Mouse (Mus musculus) activated CD4-positive, CD25-positive, alpha-beta regulatory T cell, adult 4 months (primary cell): ENCODE measurements around the gene Phgdh. TPM values are rescaled to one million over a fixed set of nuclear protein-coding genes. Genes with fewer than 3 reads are reported as not detected.

Experiments
- ATAC-seq: one replicate; pipeline ENCODE4 v1.8.0; 2017
- polyA plus RNA-seq, 2 experiments: library from polyadenylated mRNA; unstranded; fragments of 100-300 nt; shearing (Covaris generic); gene quantifications; one replicate each; pipeline ENCODE4 v1.2.1; 2017

The Phgdh gene
- polyA plus RNA-seq, 2 experiments from 2014 or later: 107 to 156 TPM

- no peak for ATAC-seq
These were observed 48.7 kb downstream of the Phgdh start for GRCm38 (mm10) chr3:98291044-98291443.

- ATAC-seq: no peak
These were observed 56.6 kb downstream of the Phgdh start for GRCm38 (mm10) chr3:98283205-98283604.

DNA sequence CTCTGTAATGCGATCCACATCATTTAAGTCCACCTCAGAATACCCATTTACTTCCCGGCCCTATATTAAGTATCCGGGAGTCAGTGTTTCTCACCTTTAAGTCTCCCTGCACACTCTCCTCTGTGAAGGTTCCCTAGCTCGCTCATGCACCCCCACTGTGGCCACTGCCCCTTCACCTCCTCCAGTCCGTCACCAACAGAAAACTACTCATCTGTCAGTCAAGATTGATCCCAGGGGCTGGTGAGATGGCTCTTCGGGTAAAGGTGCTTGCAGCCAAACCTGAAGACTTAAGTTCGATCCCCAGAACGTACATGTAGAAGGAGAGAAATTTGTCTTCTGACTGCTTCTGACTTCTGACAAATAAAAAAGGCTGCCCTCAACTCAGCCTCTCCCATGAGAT, 57.4 kb downstream of the Phgdh start:
- no peak for ATAC-seq

DNA sequence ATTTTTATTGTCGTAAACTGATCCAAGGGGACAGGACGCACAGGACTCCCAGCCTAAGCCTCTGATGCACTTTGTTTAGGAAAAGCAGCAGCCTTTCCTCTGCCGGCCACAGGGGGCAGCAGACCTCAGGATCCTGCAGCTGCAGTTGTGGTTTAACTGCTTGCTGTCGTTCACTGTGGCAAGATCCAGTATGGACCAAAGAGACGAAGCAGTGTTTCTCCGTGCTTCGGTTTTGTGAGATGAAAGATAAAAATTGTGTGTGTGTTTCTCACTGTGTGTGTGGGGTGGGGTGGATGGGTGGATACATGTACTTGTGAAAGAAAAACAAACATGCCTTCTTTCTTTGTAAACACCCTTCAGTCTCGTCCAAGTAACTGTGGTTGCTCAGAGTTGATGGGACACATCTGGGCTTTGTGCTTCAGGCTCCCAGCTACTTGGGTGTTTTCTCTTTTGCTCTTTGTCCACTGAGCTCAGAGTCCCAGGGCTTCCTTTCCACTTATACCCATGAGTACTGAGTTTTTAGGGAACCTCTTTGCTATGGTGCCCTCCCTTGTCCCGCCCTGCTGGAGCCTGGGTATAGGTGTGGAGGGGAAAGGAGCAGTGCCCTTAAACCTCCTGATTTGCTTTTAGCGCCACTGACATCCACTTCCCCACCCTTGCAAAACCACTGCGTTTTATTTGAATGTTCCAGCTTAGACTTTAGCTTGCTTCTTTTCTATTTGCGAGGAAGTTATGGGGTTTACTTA, 58.7 kb downstream of the Phgdh start:
- ATAC-seq: peak; percentile 76

DNA sequence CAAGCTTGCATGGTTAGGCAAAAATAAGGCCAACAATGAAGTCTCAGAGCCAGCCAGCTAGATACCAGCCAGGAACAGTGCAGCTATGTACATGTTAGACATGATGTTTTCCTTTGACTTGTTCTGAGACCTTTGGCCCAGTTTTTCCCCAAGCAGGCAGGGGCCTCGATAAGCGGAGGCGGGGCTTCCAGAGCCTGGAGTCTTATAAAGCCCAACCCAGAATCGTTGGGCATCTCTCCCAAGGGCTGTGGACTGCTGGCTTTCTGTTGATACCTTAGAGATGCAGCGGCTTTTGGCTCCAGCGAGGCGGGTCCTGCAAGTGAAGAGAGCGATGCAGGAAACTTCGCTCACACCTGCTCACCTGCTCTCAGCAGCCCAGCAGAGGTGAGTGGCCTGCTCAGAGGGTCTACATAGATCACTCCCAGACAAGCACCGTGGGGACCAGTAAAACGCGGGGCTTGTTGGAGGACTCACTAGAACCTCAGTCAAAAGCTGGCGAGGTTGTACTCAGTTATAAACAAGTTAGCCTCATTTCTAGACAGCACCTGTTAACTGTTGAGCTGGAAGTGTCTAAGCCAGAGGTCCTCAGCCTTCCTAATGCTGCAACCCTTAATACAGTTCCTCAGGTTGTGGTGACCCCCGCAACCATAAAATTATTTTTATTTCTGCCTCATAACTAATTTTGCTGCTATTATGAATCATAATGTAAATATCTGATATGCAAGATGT, 59.4 kb downstream of the Phgdh start, which contains the start of gene Hmgcs2:
Hmgcs2 (plus strand) TSS at position 232 of the 729 bp plus-strand sequence.
- no peak for ATAC-seq

DNA sequence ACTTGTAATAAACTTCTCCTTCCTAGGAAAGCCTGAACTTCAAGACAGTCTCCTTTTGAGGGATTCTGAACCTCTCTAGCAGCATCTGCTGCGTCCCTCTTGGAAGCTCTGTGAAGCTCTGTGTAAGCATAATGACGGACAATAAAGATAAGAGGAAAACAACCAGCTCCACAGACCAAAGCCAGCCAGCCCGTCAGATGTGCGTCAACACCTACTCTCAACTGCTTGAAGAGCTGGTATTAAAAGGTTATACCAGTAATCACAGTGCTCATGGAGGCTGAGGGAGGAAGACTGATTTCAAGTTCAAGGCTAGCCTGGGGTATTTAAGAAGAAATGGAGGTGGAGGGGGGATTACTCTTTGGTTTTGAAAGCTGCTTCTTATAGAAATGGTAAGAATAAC, 60.1 kb downstream of the Phgdh start:
- no peak for ATAC-seq

GRCm38 (mm10) chr3:98273623-98274398, 66.0 kb downstream of the Phgdh start:
- ATAC-seq: no peak

DNA sequence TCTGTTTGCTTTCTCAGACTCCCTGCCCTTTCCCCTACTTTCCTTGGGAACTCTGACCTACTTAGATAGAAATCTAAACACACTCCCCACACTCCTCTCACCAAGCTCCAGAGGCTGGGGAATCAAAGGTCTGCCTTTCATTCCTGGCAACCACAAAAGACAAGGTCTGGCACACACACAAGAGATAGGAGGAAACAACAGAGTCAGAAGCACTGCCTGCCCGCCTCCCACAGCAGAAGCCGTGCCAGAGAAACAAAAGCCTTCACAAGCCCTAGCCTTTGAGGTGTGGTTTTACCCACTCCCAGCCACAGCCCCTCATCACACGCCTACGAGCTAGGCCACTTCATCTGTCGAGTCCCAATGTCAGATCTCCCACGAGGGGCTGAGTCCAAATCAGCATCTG, 72.5 kb downstream of the Phgdh start:
- no peak for ATAC-seq

Other genes with a start within 250 kb of the Phgdh start
- not detected for gene Adam30, start 179.4 kb downstream of the Phgdh start, polyA plus RNA-seq
- not detected for gene Reg4, start 117.8 kb downstream of the Phgdh start, polyA plus RNA-seq
- gene Hmgcs2, start 59.6 kb downstream of the Phgdh start, polyA plus RNA-seq: not detected
- gene Zfp697, start 42.5 kb upstream of the Phgdh start, polyA plus RNA-seq: under 1 TPM in 1 of 2 experiments, not detected in 1; 0.11 TPM
- gene Gm4450, start 117.1 kb upstream of the Phgdh start, polyA plus RNA-seq: not detected
- gene Hsd3b4, start 170.5 kb upstream of the Phgdh start, polyA plus RNA-seq: not detected
- gene Gm10681, start 248.8 kb upstream of the Phgdh start, polyA plus RNA-seq: not detected